Comparison of ENCODE assay signal across 9 mouse cellular contexts in the genomic region with DNA sequence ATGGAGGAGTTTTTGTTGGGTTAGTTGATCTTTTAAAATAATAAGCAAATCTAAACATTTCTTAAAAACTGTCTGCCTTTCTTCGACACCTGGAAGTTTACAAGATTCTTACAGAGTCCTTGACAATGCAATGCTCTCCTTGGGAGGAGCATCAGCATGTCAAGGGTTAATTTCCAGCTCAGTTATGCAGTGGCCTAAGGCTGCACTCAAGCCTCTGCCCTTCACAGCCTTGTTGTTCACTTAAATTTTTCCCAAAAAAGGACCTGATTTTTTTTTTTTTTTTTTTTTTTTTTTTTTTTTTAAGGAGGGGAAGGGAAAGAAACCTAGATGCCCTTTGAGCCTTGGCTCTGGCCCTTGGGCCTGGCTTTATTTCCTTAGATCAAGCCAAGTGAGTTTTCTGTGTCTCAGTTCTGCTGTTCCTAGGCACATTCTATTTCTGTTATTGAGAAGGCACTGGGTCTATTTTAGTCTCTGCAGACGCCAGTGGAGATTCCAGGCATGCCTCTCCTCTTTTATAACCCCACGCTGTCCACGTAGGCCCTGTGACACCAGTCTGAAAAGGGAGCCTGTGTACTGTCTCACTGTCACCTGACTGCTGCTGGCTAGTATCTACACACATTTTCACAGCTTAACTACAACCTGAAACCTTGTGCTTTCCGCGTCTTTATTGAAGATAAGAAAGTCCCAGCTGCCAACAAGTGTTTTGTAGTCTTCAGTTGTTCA. TPM values are rescaled to one million over a fixed set of nuclear protein-coding genes. Genes with fewer than 3 reads are reported as not detected.
DNase-seq lines count a peak whose midpoint lies in the region; ATAC-seq lines count a peak whose summit lies in the region.
"Had no signal": no experiment of that assay in that cellular context is flagged by ENCODE, and none has a peak within 500 bp of the region (broad histone marks: within the 10 kb centered on the region; RNA-seq: fewer than 3 reads in every experiment).

No protein-coding gene starts in this region.

- WGBS in embryonic facial prominence, embryonic 14.5 days = 43% methylated on average over 6 of the region's 6 CpGs
- 75% methylated on average over 6 of the region's 6 CpGs for WGBS in forebrain, embryonic 15.5 days

- H3K36me3 ChIP-seq in embryonic facial prominence, embryonic 14.5 days (ENCODE audit: control insufficient read depth, insufficient read depth, low read length) = peaks cover 23% of the 10 kb centered on the region; the same call in 1 of the 2 replicates
- peaks cover 17% of the 10 kb centered on the region for H3K36me3 ChIP-seq in forebrain, embryonic 15.5 days

- 0 out of 2 replicates have a peak, but pooled peaks have one; percentile 38 for ATAC-seq in embryonic facial prominence, embryonic 14.5 days (ENCODE audit: low read depth)
- ATAC-seq in forebrain, embryonic 15.5 days (replicated peaks) = no peak

- H3K4me2 ChIP-seq in embryonic facial prominence, embryonic 14.5 days (ENCODE audit: low read depth, low read length) = no peak overlapping the region
- no peak overlapping the region for H3K4me2 ChIP-seq in forebrain, embryonic 15.5 days (replicated peaks)
- H3K4me2 ChIP-seq: hindbrain, embryonic 15.5 days had no signal

- H3K9me3 ChIP-seq in embryonic facial prominence, embryonic 14.5 days (ENCODE audit: control insufficient read depth, low read length) = no peaks in the 10 kb centered on the region
- H3K9me3 ChIP-seq in forebrain, embryonic 15.5 days = no peaks in the 10 kb centered on the region
- H3K9me3 ChIP-seq: hindbrain, embryonic 15.5 days had no signal

- no peaks in the 10 kb centered on the region for H3K4me1 ChIP-seq in embryonic facial prominence, embryonic 14.5 days (ENCODE audit: control insufficient read depth, insufficient read depth, low read length)
- no peaks in the 10 kb centered on the region for H3K4me1 ChIP-seq in forebrain, embryonic 15.5 days
- H3K4me1 ChIP-seq: hindbrain, embryonic 15.5 days had no signal

- H3K9ac ChIP-seq in embryonic facial prominence, embryonic 14.5 days (ENCODE audit: low read depth, low read length) = no peak overlapping the region
- no peak overlapping the region for H3K9ac ChIP-seq in forebrain, embryonic 15.5 days (replicated peaks)
- H3K9ac ChIP-seq: hindbrain, embryonic 15.5 days had no signal

- DNase-seq in gastrocnemius, adult 18-20 months (ENCODE audit: low spot score) = peak; percentile 85
- no peak for DNase-seq in gastrocnemius, postnatal 4 days (ENCODE audit: low spot score in 2 of 2)
- peak; percentile 51 for DNase-seq in embryonic facial prominence, embryonic 14.5 days (ENCODE audit: low spot score)
- DNase-seq in heart, postnatal 36 days = peak; percentile 44 to 47
- DNase-seq in lung, postnatal 10 days = peak; percentile 57
- DNase-seq in neural tube, embryonic 10.5 days (ENCODE audit: extremely low spot score, low spot score) = no peak
- no peak for DNase-seq in ovary, adult 18-20 months (ENCODE audit: low spot score)

- H3K27ac ChIP-seq in embryonic facial prominence, embryonic 14.5 days (replicated peaks; ENCODE audit: low read depth, low read length) = peak overlapping the region; percentile 52; the same call in 1 of the 2 replicates
- H3K27ac ChIP-seq in forebrain, embryonic 15.5 days (replicated peaks) = no peak overlapping the region
- H3K27ac ChIP-seq: hindbrain, embryonic 15.5 days had no signal

- intact Hi-C loops in heart, postnatal 36 days (cut with DNase I) = loop anchor here (1.0 kb wide), 1 partner anchor 40 kb away; no protein-coding TSS in a partner anchor

- H3K27me3 ChIP-seq in embryonic facial prominence, embryonic 14.5 days (replicated peaks; ENCODE audit: control insufficient read depth, insufficient read depth, low read length) = no peaks in the 10 kb centered on the region
- no peaks in the 10 kb centered on the region for H3K27me3 ChIP-seq in forebrain, embryonic 15.5 days
- H3K27me3 ChIP-seq: hindbrain, embryonic 15.5 days had no signal

- no peak overlapping the region for H3K4me3 ChIP-seq in embryonic facial prominence, embryonic 14.5 days (ENCODE audit: low read depth, low read length)
- no peak overlapping the region for H3K4me3 ChIP-seq in forebrain, embryonic 15.5 days
- H3K4me3 ChIP-seq: hindbrain, embryonic 15.5 days had no signal

RNA-seq across cellular contexts. Expression of a gene that starts 36.0 kb away (rescaled TPM):
- 1 to 10 TPM; 6.4 to 8.2 TPM for total RNA-seq in gastrocnemius, adult 18-20 months (2021)
- 1 to 10 TPM; 8.4 TPM for total RNA-seq in gastrocnemius, postnatal 4 days (2021)
- 17.3 and 18.5 TPM in 2 replicates for polyA plus RNA-seq in embryonic facial prominence, embryonic 14.5 days (2014; fragmentation: Nextera tagmentation; extraction: Ambion mirVana)
- 10 to 100 TPM in 1 of 2 experiments, 1 to 10 TPM in 1; 9.3 to 11.3 TPM for total RNA-seq in heart, postnatal 36 days (2021)
- polyA plus RNA-seq in forebrain, embryonic 15.5 days (2015; fragmentation: Nextera tagmentation; extraction: Ambion mirVana) = 24.6 and 26.5 TPM in 2 replicates

RNA-seq across cellular contexts. Expression of a gene that starts 38.1 kb away (rescaled TPM):
- total RNA-seq in gastrocnemius, adult 18-20 months (2021) = 100 to 1,000 TPM; 443 to 513 TPM
- total RNA-seq in gastrocnemius, postnatal 4 days (2021) = 100 to 1,000 TPM; 201 to 279 TPM
- 30.8 and 42.0 TPM in 2 replicates for polyA plus RNA-seq in embryonic facial prominence, embryonic 14.5 days (2014; fragmentation: Nextera tagmentation; extraction: Ambion mirVana)
- total RNA-seq in heart, postnatal 36 days (2021) = 100 to 1,000 TPM; 341 to 349 TPM
- 2.8 and 3.9 TPM in 2 replicates for polyA plus RNA-seq in forebrain, embryonic 15.5 days (2015; fragmentation: Nextera tagmentation; extraction: Ambion mirVana)

RNA-seq across cellular contexts. Expression of a gene that starts 42.0 kb away (rescaled TPM):
- total RNA-seq in gastrocnemius, adult 18-20 months (2021) = 10 to 100 TPM; 17.6 to 18.1 TPM
- 10 to 100 TPM; 29.9 to 32.3 TPM for total RNA-seq in gastrocnemius, postnatal 4 days (2021)
- polyA plus RNA-seq in embryonic facial prominence, embryonic 14.5 days (2014; fragmentation: Nextera tagmentation; extraction: Ambion mirVana) = 46.2 and 46.8 TPM in 2 replicates
- 10 to 100 TPM; 26.3 to 26.4 TPM for total RNA-seq in heart, postnatal 36 days (2021)
- polyA plus RNA-seq in forebrain, embryonic 15.5 days (2015; fragmentation: Nextera tagmentation; extraction: Ambion mirVana) = 86.0 and 89.1 TPM in 2 replicates

Comparison
In these comparisons a context has a peak if more than half of its experiments do, and no peak if none do; other contexts are left out.
1. DNase-seq: peak in gastrocnemius, adult 18-20 months (single experiment), embryonic facial prominence, embryonic 14.5 days (single experiment), heart, postnatal 36 days (2 of 2) and lung, postnatal 10 days (single experiment); none in gastrocnemius, postnatal 4 days (0 of 2), neural tube, embryonic 10.5 days (single experiment) and ovary, adult 18-20 months (single experiment).